ENCODE assay signal across 16 mouse cellular contexts in the genomic region with DNA sequence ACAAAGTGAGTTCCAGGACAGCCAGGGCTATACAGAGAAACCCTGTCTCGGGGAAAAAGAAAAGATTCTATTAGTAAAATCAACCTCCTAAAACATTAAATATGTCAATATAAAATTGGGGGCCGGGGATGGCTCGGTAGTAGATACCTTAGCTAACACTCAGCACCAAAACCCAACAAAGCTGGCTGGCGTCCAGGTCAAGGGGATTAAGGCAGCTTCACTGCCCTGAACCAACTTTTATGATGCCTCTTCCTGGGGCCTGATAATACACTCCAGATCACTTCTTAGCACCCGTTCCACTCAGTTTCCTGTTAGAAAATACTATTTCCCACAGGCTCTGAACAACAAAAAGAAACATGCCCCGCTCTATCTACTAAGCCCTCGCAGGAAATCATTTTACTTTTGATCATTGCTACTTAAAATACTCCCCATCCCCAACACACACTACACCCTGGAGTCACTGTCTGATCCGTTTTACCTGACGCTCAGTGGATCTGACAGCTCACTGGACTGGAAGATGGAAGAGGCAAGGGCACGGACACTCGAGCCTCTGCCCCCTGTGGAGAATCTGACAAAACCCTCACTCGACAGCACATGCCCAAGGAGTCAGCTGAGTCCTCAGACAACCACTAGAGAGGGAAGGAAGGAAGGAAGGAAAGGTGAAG. TPM values are rescaled to one million over a fixed set of nuclear protein-coding genes. Genes with fewer than 3 reads are reported as not detected.
DNase-seq lines count a peak whose midpoint lies in the region; ATAC-seq and TF ChIP-seq lines count a peak whose summit lies in the region.
"Had no signal": no experiment of that assay in that cellular context is flagged by ENCODE, and none has a peak within 500 bp of the region (broad histone marks: within the 10 kb centered on the region; RNA-seq: fewer than 3 reads in every experiment).

No protein-coding gene starts in this region.

- peak; percentile 60; the same call in 1 of the 2 replicates for ATAC-seq in embryonic facial prominence, embryonic 14.5 days (ENCODE audit: low read depth)
- no peak for ATAC-seq in activated CD4-positive, CD25-positive, alpha-beta regulatory T cell, adult 4 months
- no peak for ATAC-seq in liver, embryonic 12.5 days
- ATAC-seq: Patski had no signal

- H3K9me3 ChIP-seq in embryonic facial prominence, embryonic 14.5 days (ENCODE audit: control insufficient read depth, low read length): no peaks in the 10 kb centered on the region
- no peaks in the 10 kb centered on the region for H3K9me3 ChIP-seq in liver, embryonic 12.5 days (replicated peaks)
- H3K9me3 ChIP-seq: forebrain, embryonic 10.5 days; heart, embryonic 13.5 days; limb, embryonic 12.5 days had no signal

- peak; percentile 49 for DNase-seq in testis, postnatal 10 days (ENCODE audit: low spot score)
- DNase-seq in testis, postnatal 14 days (ENCODE audit: low spot score): no peak
- DNase-seq in cerebellum, adult 2 months: peak; percentile 61 to 67
- peak; percentile 29 for DNase-seq in embryonic facial prominence, embryonic 14.5 days (ENCODE audit: low spot score)
- peak; percentile 83 for DNase-seq in retina, postnatal 7 days (ENCODE audit: low read depth, low spot score)
- DNase-seq: adrenal gland, postnatal 14 days; gastrocnemius, postnatal 10 days; kidney, postnatal 10 days; lung, adult 18-20 months had no signal

- H3K27me3 ChIP-seq in cerebellum, adult 2 months (ENCODE audit: control insufficient read depth, insufficient read depth, low read length): no peaks in the 10 kb centered on the region
- no peaks in the 10 kb centered on the region for H3K27me3 ChIP-seq in embryonic facial prominence, embryonic 14.5 days (replicated peaks; ENCODE audit: control insufficient read depth, insufficient read depth, low read length)
- no peaks in the 10 kb centered on the region for H3K27me3 ChIP-seq in liver, embryonic 12.5 days (replicated peaks)
- H3K27me3 ChIP-seq: heart, embryonic 13.5 days; limb, embryonic 12.5 days; Patski had no signal

- H3K9ac ChIP-seq in embryonic facial prominence, embryonic 14.5 days (ENCODE audit: low read depth, low read length): no peak overlapping the region
- H3K9ac ChIP-seq in liver, embryonic 12.5 days: no peak overlapping the region
- H3K9ac ChIP-seq: heart, embryonic 13.5 days; limb, embryonic 12.5 days had no signal

- 0 out of 2 replicates have a peak, but pooled peaks cover 3% of the 10 kb centered on the region for H3K4me1 ChIP-seq in cerebellum, adult 2 months (ENCODE audit: control insufficient read depth, insufficient read depth, low read length)
- H3K4me1 ChIP-seq in embryonic facial prominence, embryonic 14.5 days (ENCODE audit: control insufficient read depth, insufficient read depth, low read length): no peaks in the 10 kb centered on the region
- no peaks in the 10 kb centered on the region for H3K4me1 ChIP-seq in liver, embryonic 12.5 days
- H3K4me1 ChIP-seq: forebrain, embryonic 10.5 days; heart, embryonic 13.5 days; limb, embryonic 12.5 days had no signal

- no peak for TF ChIP-seq POLR2A in cerebellum, adult 2 months (IDR thresholded peaks at IDR 0.05; ENCODE audit: borderline replicate concordance, insufficient read depth, low read length)

- no peak overlapping the region for H3K27ac ChIP-seq in cerebellum, adult 2 months (ENCODE audit: insufficient read depth, low read length)
- no peak overlapping the region for H3K27ac ChIP-seq in embryonic facial prominence, embryonic 14.5 days (replicated peaks; ENCODE audit: low read depth, low read length)
- H3K27ac ChIP-seq in liver, embryonic 12.5 days: no peak overlapping the region
- H3K27ac ChIP-seq: forebrain, embryonic 10.5 days; heart, embryonic 13.5 days; limb, embryonic 12.5 days had no signal

- TF ChIP-seq CTCF in cerebellum, adult 2 months (IDR thresholded peaks at IDR 0.05; ENCODE audit: borderline replicate concordance, insufficient read depth, low read depth, low read length): no peak

- WGBS in cerebellum, adult 2 months: 28% methylated on average over 12 of the region's 12 CpGs
- 66% methylated on average over 12 of the region's 12 CpGs for WGBS in embryonic facial prominence, embryonic 14.5 days
- WGBS in liver, embryonic 12.5 days (ENCODE audit: insufficient replicate concordance): 68% methylated on average over 12 of the region's 12 CpGs

- H3K4me3 ChIP-seq in cerebellum, adult 2 months (replicated peaks; ENCODE audit: insufficient read depth, low read depth, low read length): no peak overlapping the region
- no peak overlapping the region for H3K4me3 ChIP-seq in embryonic facial prominence, embryonic 14.5 days (ENCODE audit: low read depth, low read length)
- no peak overlapping the region for H3K4me3 ChIP-seq in liver, embryonic 12.5 days
- H3K4me3 ChIP-seq: forebrain, embryonic 10.5 days; heart, embryonic 13.5 days; limb, embryonic 12.5 days had no signal

- H3K36me3 ChIP-seq in embryonic facial prominence, embryonic 14.5 days (ENCODE audit: control insufficient read depth, insufficient read depth, low read length): peaks cover 47% of the 10 kb centered on the region
- peaks cover 85% of the 10 kb centered on the region for H3K36me3 ChIP-seq in liver, embryonic 12.5 days

- no peak overlapping the region for H3K4me2 ChIP-seq in embryonic facial prominence, embryonic 14.5 days (ENCODE audit: low read depth, low read length)
- H3K4me2 ChIP-seq in liver, embryonic 12.5 days: no peak overlapping the region
- H3K4me2 ChIP-seq: heart, embryonic 13.5 days; limb, embryonic 12.5 days had no signal

RNA-seq across cellular contexts. Expression of a gene that starts 36.0 kb away (rescaled TPM):
- 69.7 and 70.9 TPM in 2 replicates for polyA plus RNA-seq in cerebellum, adult 2 months (2012; rRNA removed)
- 52.4 and 63.7 TPM in 2 replicates for polyA plus RNA-seq in embryonic facial prominence, embryonic 14.5 days (2014; fragmentation: Nextera tagmentation; extraction: Ambion mirVana)
- 10 to 100 TPM; 20.6 to 27.2 TPM for polyA plus RNA-seq in activated CD4-positive, CD25-positive, alpha-beta regulatory T cell, adult 4 months (2017; shearing (Covaris generic))
- polyA plus RNA-seq in liver, embryonic 12.5 days (2016; fragmentation: Nextera tagmentation; extraction: Ambion mirVana): 35.8 and 38.9 TPM in 2 replicates

RNA-seq across cellular contexts. Expression of a gene that starts 39.8 kb away (rescaled TPM):
- 0.03 and 0.05 TPM in 2 replicates for polyA plus RNA-seq in cerebellum, adult 2 months (2012; rRNA removed)
- polyA plus RNA-seq in embryonic facial prominence, embryonic 14.5 days (2014; fragmentation: Nextera tagmentation; extraction: Ambion mirVana): 0.06 and 0.13 TPM in 2 replicates
- under 1 TPM in 1 of 2 experiments, not detected in 1; 0.07 TPM for polyA plus RNA-seq in activated CD4-positive, CD25-positive, alpha-beta regulatory T cell, adult 4 months (2017; shearing (Covaris generic))
- polyA plus RNA-seq in liver, embryonic 12.5 days (2016; fragmentation: Nextera tagmentation; extraction: Ambion mirVana): 1.7 and 2.0 TPM in 2 replicates
- polyA plus RNA-seq: Patski; small intestine, adult 2 months had no signal
